Mouse (Mus musculus): ENCODE results near the gene Stip1. TPM values are rescaled to one million over a fixed set of nuclear protein-coding genes. Genes with fewer than 3 reads are reported as not detected.
A peak's percentile ranks its signal among the peaks of the same experiment; 100 is the strongest.
"Not testable (repeated sequence)": the region's sequence is repeated elsewhere in the genome, so short reads cannot be mapped to it uniquely, and the experiment has no call there.

Stip1 gene
- polyA plus RNA-seq, 1 experiment from 2014 or later: 304 TPM

DNA sequence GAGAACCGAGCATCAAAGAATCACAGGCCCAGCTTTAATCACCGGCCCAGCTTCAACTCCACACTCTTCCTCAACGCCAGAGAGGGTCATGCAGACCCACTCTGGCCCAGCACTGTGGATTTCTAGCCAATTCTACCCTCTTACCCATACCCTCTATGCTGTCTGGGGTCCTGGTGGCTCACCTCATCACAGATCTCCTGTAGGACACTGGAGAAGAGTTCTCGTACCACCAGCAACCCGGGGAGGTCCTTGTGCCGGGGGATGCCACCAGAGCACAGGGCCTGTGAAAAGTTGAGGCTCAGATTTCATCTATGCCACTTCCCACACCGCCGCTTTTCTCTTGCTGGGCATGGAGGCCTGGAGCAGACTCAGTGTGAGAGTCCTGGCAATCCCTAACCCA lies 45.3 kb downstream of the Stip1 start:
- H3K36me3 ChIP-seq (ENCODE audit: control insufficient read depth, insufficient read depth, low read length): peaks cover 5% of the 10 kb centered on the region
- ATAC-seq (ENCODE audit: low FRiP score, low TSS enrichment): no peak
- H3K27me3 ChIP-seq (ENCODE audit: control insufficient read depth, insufficient read depth, low read length): no peaks in the 10 kb centered on the region
- peak overlapping the region; percentile 66; the same call in 1 of the 2 replicates for H3K4me3 ChIP-seq (ENCODE audit: low read length)
- peaks cover 21% of the 10 kb centered on the region for H3K4me1 ChIP-seq (ENCODE audit: control insufficient read depth, insufficient read depth, low read length)
- no peaks in the 10 kb centered on the region for H3K9me3 ChIP-seq (ENCODE audit: control insufficient read depth, low read length)
- no peak overlapping the region for H3K27ac ChIP-seq (ENCODE audit: low read depth, low read length)
- H3K4me2 ChIP-seq (replicated peaks; ENCODE audit: low read depth, low read length): peak overlapping the region; percentile 92; the same call in 1 of the 2 replicates
- WGBS: 81% methylated on average over 8 of the region's 8 CpGs
- peak overlapping the region; percentile 28; the same call in 1 of the 2 replicates for H3K9ac ChIP-seq (ENCODE audit: low read depth, low read length)

DNA sequence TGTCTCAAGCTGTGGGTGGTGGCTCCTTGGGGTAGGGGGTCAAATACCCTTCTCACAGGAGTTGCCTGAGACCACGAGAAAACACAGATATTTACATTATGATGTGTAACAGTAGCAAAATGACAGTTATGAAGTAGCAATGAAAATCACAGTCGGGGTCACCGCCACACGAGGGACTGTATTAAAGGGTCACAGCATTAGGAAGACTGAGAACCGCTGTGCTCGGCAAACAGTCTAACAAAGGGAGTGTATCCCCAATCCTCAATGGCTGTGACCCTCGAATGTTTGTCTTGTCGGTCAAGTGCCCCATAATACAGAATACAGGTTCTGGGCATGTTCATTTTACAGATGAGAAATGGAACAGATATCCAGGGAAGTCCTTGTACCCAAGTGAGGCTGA lies 45.8 kb downstream of the Stip1 start:
- Histone ChIP-seq H3K27me3 (ENCODE audit: control insufficient read depth, insufficient read depth, low read length) (no peaks in the 10 kb centered on the region), H3K9ac (ENCODE audit: low read depth, low read length) (no peak overlapping the region), H3K9me3 (ENCODE audit: control insufficient read depth, low read length) (no peaks in the 10 kb centered on the region), H3K4me1 (ENCODE audit: control insufficient read depth, insufficient read depth, low read length) (peaks cover 21% of the 10 kb centered on the region), H3K36me3 (ENCODE audit: control insufficient read depth, insufficient read depth, low read length) (peaks cover under 1% of the 10 kb centered on the region; the same call in 1 of the 2 replicates), H3K4me2 (replicated peaks; ENCODE audit: low read depth, low read length) (no peak overlapping the region), H3K4me3 (ENCODE audit: low read length) (no peak overlapping the region), H3K27ac (ENCODE audit: low read depth, low read length) (no peak overlapping the region)
- no peak for ATAC-seq (ENCODE audit: low FRiP score, low TSS enrichment)
- WGBS: 88% methylated on average over 8 of the region's 8 CpGs

DNA sequence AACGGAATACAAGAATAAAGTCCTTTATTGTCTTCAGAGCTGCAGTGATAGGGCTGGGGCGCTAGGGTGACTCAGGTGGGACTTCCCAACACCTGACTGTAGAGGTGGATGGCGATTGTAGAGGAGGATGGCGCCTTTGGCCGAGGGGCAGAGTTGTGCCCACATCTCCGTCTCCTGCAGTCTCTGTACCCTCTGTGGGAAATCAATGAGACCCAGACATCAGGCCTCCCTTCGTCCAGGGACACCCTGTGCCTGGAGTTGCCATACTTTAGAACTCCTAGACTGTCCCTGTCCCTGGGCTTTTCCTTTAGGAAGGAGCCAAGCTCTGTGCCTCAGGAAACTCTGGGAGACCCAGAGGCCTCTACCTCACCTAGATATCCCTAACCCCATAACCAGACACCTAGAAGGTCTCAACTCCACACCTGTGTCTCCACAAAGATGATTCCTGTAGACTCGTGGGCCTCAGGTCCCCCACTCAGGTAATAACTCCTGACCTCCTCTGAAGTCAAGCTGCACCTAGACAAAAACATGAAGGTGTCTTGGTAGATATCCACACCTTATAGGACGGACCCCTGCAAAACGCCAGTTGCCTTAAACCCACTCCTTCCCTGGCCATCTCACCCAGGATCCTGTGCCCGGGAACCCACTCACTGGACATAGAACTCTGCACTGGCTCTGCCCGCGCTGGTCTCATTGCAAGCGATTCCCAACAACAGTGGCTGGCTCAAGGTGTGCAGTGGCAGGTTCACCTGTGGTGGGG lies 46.6 kb downstream of the Stip1 start:
- H3K27ac ChIP-seq (ENCODE audit: low read depth, low read length): peak overlapping the region; percentile 33; the same call in 1 of the 2 replicates
- peak overlapping the region; percentile 77 for H3K4me2 ChIP-seq (replicated peaks; ENCODE audit: low read depth, low read length)
- no peaks in the 10 kb centered on the region; the same call in 1 of the 2 replicates for H3K36me3 ChIP-seq (ENCODE audit: control insufficient read depth, insufficient read depth, low read length)
- peak overlapping the region; percentile 39 for H3K4me3 ChIP-seq (ENCODE audit: low read length)
- whole genome bisulfite sequencing: 63% methylated on average over 14 of the region's 14 CpGs
- ATAC-seq (ENCODE audit: low FRiP score, low TSS enrichment): no peak
- no peaks in the 10 kb centered on the region for H3K9me3 ChIP-seq (ENCODE audit: control insufficient read depth, low read length)
- peaks cover 22% of the 10 kb centered on the region for H3K4me1 ChIP-seq (ENCODE audit: control insufficient read depth, insufficient read depth, low read length)
- H3K27me3 ChIP-seq (ENCODE audit: control insufficient read depth, insufficient read depth, low read length): no peaks in the 10 kb centered on the region
- H3K9ac ChIP-seq (ENCODE audit: low read depth, low read length): peak overlapping the region; percentile 59

DNA sequence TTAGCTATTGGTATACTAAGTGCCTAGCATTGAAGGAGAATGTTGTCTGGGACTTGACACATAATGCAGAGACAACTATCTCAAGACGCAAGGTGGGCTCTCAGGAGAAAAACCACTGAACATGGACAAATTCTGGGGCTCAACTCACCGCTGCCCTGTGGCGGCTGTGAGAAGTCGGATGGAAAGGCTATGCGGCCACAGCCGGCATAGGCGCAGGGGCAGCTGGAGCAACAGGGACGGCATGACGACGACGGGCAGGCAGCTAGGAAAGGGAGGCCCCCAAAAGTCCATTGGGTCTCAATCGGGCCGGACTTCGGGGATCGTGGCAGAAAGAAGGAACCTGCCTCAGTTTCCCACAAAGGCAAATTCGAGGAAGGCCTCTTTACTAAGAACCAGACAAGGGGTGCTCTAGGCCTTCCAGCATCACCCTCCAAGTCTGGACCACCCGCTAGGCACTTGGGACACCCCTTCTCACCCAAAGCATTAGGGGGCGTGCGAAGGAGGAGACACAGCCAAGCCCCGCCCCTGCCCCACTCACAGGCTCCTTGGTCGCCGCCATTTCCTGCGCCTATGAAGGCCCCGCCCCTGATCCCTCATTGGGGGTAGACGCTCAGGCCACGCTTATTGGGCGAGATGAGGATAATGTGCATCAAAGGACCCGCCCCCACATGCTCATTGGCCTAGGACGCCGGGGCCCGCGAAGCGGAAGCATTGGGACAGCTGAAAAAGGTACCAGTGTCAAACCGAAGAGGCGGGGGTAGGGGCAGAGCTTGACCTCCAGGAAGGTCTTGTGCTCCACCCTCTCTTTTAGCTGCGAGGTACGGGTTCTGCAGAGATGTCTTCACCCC lies 47.5 kb downstream of the Stip1 start, which contains the start of gene Dnajc4:
TSS of gene Dnajc4 (minus strand) at position 562 of the 848 bp plus-strand sequence.
- H3K4me2 ChIP-seq (replicated peaks; ENCODE audit: low read depth, low read length): peak within 1 kb of the TSS; percentile 77
- H3K27me3 ChIP-seq (ENCODE audit: control insufficient read depth, insufficient read depth, low read length): no peaks in the 10 kb centered on the region
- peak within 1 kb of the TSS; percentile 39 for H3K4me3 ChIP-seq (ENCODE audit: low read length)
- H3K27ac ChIP-seq (ENCODE audit: low read depth, low read length): peak within 1 kb of the TSS; percentile 33; the same call in 1 of the 2 replicates
- peaks cover 28% of the 10 kb centered on the region for H3K4me1 ChIP-seq (ENCODE audit: control insufficient read depth, insufficient read depth, low read length)
- H3K9me3 ChIP-seq (ENCODE audit: control insufficient read depth, low read length): no peaks in the 10 kb centered on the region
- 2% methylated on average over 37 of the region's 37 CpGs for WGBS
- peak; percentile 94 for ATAC-seq (ENCODE audit: low FRiP score, low TSS enrichment)
- H3K9ac ChIP-seq (ENCODE audit: low read depth, low read length): peak within 1 kb of the TSS; percentile 59
- no peaks in the 10 kb centered on the region for H3K36me3 ChIP-seq (ENCODE audit: control insufficient read depth, insufficient read depth, low read length)

DNA sequence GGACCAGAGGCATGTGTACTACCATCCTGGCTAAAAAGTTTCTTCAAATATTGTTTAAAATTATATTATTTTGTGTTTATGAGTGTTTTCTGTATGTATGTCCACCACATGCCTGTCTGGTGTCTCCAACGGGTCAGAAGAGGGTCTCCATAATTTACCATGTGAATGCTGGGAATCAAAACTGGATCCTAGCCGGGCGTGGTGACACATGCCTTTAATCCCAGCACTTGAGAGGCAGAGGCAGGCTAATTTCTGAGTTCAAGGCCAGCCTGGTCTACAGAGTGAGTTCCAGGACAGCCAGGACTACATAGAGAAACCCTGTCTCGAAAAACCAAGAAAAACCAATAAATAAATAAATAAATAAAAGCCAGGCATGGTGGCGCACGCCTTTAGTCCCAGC lies 48.6 kb downstream of the Stip1 start:
- H3K4me3 ChIP-seq (ENCODE audit: low read length); H3K9ac ChIP-seq (ENCODE audit: low read depth, low read length); H3K4me2 ChIP-seq (replicated peaks; ENCODE audit: low read depth, low read length); H3K27ac ChIP-seq (ENCODE audit: low read depth, low read length); H3K36me3 ChIP-seq (ENCODE audit: control insufficient read depth, insufficient read depth, low read length); H3K27me3 ChIP-seq (ENCODE audit: control insufficient read depth, insufficient read depth, low read length); H3K9me3 ChIP-seq (ENCODE audit: control insufficient read depth, low read length); ATAC-seq (ENCODE audit: low FRiP score, low TSS enrichment): not testable (repeated sequence)
- 90% methylated on average over 6 of the region's 6 CpGs for WGBS
- peaks cover 30% of the 10 kb centered on the region for H3K4me1 ChIP-seq (ENCODE audit: control insufficient read depth, insufficient read depth, low read length)

DNA sequence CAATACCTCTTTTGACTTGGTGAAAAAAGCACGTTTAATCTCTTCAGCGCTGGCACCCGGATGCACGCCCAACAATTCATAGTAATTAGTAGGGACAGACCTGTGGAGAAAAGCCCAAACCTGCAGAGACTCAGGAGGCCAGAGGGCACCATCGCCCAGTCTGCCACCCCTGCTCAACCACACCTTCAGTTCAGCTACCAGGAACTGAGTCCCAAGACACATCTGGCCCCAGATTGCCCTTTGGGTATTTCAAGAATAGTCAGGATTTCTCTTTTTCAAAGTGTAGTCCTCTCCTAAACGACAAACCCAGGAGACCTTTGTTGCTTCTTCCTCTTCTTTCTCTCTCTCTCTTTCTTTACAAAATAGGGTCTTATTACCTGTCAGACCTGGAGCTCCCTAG lies 49.1 kb downstream of the Stip1 start:
- WGBS: 87% methylated on average over 6 of the region's 6 CpGs
- Histone ChIP-seq H3K36me3 (ENCODE audit: control insufficient read depth, insufficient read depth, low read length) (no peaks in the 10 kb centered on the region), H3K9ac (ENCODE audit: low read depth, low read length) (no peak overlapping the region), H3K4me1 (ENCODE audit: control insufficient read depth, insufficient read depth, low read length) (peaks cover 31% of the 10 kb centered on the region), H3K27ac (ENCODE audit: low read depth, low read length) (no peak overlapping the region), H3K9me3 (ENCODE audit: control insufficient read depth, low read length) (no peaks in the 10 kb centered on the region), H3K4me3 (ENCODE audit: low read length) (no peak overlapping the region), H3K27me3 (ENCODE audit: control insufficient read depth, insufficient read depth, low read length) (no peaks in the 10 kb centered on the region), H3K4me2 (replicated peaks; ENCODE audit: low read depth, low read length) (no peak overlapping the region)
- ATAC-seq (ENCODE audit: low FRiP score, low TSS enrichment): no peak

DNA sequence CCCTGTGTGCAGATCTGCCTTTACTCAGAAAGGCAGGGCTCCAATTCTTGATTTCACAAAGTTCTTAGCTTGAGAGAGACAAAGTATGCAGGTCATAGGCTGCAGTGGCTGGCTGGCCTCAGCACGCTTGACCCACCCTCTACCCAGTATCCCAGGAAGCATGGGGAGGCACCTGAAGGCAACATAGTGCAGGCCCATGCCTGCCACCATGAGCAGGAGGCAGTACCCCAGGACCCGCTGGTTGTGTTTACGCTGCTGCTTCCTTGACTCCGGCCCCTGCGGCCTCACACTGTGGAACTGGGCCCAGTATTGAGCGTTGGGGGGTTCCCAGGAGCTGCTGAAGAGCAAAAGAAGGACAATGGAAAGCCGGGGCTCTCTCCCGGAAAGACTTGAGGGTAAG lies 50.5 kb downstream of the Stip1 start:
- no peak for ATAC-seq (ENCODE audit: low FRiP score, low TSS enrichment)
- H3K27ac ChIP-seq (ENCODE audit: low read depth, low read length): no peak overlapping the region
- peaks cover 6% of the 10 kb centered on the region; the same call in 1 of the 2 replicates for H3K36me3 ChIP-seq (ENCODE audit: control insufficient read depth, insufficient read depth, low read length)
- H3K27me3 ChIP-seq (ENCODE audit: control insufficient read depth, insufficient read depth, low read length): no peaks in the 10 kb centered on the region
- no peak overlapping the region for H3K4me2 ChIP-seq (replicated peaks; ENCODE audit: low read depth, low read length)
- peaks cover 23% of the 10 kb centered on the region for H3K4me1 ChIP-seq (ENCODE audit: control insufficient read depth, insufficient read depth, low read length)
- H3K9me3 ChIP-seq (ENCODE audit: control insufficient read depth, low read length): no peaks in the 10 kb centered on the region
- H3K9ac ChIP-seq (ENCODE audit: low read depth, low read length): no peak overlapping the region
- H3K4me3 ChIP-seq (ENCODE audit: low read length): no peak overlapping the region
- WGBS: 82% methylated on average over 8 of the region's 8 CpGs

DNA sequence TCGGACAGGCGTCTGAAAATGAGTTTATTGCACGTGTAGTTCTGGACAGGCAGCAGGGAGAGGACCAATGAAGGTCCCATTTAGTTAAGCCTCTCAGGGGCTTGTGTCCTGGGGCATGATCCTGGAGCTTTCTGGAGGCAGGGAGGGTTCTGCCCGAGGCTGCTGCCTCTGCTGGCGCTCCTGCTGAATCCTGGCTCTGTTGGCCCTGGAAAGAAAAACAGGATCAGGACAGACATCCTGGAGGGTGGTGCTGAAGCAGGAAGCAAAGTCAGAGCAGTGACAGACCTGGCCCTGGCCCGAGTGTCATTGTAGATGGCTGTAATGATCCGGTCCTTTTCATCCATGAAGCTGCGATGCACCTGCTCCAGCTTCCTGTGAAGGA lies 51.9 kb downstream of the Stip1 start:
- H3K27ac ChIP-seq (ENCODE audit: low read depth, low read length): peak overlapping the region; percentile 69; the same call in 1 of the 2 replicates
- H3K27me3 ChIP-seq (ENCODE audit: control insufficient read depth, insufficient read depth, low read length): no peaks in the 10 kb centered on the region
- peak overlapping the region; percentile 85 for H3K4me3 ChIP-seq (ENCODE audit: low read length)
- H3K36me3 ChIP-seq (ENCODE audit: control insufficient read depth, insufficient read depth, low read length): peaks cover 16% of the 10 kb centered on the region; the same call in 1 of the 2 replicates
- H3K4me1 ChIP-seq (ENCODE audit: control insufficient read depth, insufficient read depth, low read length): peaks cover 17% of the 10 kb centered on the region
- no peaks in the 10 kb centered on the region for H3K9me3 ChIP-seq (ENCODE audit: control insufficient read depth, low read length)
- H3K4me2 ChIP-seq (replicated peaks; ENCODE audit: low read depth, low read length): peak overlapping the region; percentile 90
- peak overlapping the region; percentile 96 for H3K9ac ChIP-seq (ENCODE audit: low read depth, low read length)
- ATAC-seq (ENCODE audit: low FRiP score, low TSS enrichment): no peak
- 2% methylated on average over 8 of the region's 8 CpGs for WGBS

Measured in kidney, embryonic 14.5 days (tissue).